Mouse (Mus musculus): ENCODE data around the gene Skp1a. TPM values are rescaled to one million over a fixed set of nuclear protein-coding genes. Genes with fewer than 3 reads are reported as not detected.
A peak's percentile ranks its signal among the peaks of the same experiment; 100 is the strongest.
"Not testable (repeated sequence)": the region's sequence is repeated elsewhere in the genome, so short reads cannot be mapped to it uniquely, and the experiment has no call there.

Skp1a gene
- total RNA-seq (2021), result 100 to 1,000 TPM; 269 to 292 TPM
- long read RNA-seq, experiment 1, transcript Skp1a-201 (6 exons, 1,440 nt), result major isoform, 111 of 118 reads
- long read RNA-seq, experiment 1, partial matches to known transcripts, result 6 of 118 reads
- long read RNA-seq, experiment 1, other reads (novel, unspliced or antisense), result 1 of 118 reads
- long read RNA-seq, experiment 2, transcript Skp1a-201 (6 exons, 1,440 nt), result major isoform, 124 of 129 reads
- long read RNA-seq, experiment 2, partial matches to known transcripts, result 2 of 129 reads
- long read RNA-seq, experiment 2, other reads (novel, unspliced or antisense), result 3 of 129 reads

DNA sequence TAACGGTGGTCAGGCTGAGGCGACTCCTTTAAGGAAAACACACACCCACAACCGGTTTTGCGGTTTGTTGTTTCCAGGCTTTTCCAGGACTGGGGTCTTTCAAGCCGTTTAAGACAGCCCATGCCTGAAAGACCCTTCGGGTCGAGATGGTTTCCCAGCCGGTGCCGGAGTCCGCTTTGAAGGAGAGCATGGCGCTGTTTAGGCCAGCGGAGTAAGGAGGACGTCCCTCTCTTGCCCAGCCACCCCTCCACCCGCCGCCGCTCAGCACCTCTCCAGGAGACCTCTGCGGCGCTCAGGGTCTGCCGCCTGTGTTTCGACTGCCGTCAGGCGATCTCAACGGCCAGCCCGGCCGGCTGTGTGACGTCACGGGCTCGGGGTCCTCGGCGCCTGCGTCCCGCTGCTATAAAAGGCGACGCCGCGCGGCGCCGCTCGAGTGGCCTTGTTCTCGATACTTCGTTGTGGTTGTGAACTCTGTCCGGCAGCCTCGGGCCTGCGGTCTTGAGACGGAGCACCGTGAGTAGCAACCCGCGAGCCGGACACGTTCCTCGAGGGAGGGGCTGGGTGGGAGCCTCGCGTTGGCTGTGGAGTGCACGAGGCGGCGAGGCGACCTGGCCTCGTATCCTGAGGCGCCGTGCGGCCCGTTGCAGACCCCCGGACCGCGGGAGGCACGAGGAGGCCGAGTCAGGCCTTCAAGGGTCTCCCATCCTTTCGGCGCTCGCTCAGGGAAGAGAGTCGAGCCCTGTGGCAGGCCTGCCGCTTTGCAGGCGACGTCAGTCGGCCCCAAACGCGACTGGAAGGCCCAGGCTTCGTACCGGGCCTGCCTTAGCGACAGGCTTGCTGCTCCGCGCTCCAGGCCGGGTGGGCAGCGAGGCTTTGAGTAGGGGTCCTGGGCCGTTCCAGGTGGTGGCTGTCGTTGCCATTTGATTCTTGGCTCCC is at the start of gene Skp1a:
Skp1a (plus strand) TSS at position 390 of the 936 bp plus-strand sequence.
- intact Hi-C loops (cut with DNase I), result no loop called here

DNA sequence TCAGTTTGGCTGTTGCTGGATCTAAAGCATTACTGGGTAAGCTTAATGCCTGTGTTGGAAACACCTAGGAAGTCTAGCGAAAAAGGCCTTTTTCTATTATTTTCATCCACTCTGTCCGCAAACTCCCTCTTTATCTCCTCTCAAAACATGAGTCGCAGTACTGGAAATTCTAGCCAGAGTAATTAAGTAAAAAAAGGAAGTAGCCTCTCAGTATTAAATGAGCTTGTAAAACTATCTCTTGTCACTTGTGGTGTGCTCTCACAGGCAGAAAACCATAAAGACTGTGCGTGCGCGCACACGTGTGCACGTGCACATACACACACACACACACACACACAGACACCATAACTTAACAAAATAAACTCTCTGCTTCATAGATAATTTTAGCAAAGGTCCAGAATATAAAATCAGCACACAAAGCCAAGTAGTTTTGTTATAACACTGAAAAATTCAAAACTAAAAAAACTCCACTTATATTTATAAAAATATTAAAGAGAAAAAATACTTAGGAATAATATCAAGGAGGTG is 35.2 kb upstream of the Skp1a start:
- DNase-seq; H3K27ac ChIP-seq; intact Hi-C loops (cut with DNase I); H3K4me3 ChIP-seq: not testable (repeated sequence)

More for the DNA sequence above, at the start of gene Skp1a:
- Histone ChIP-seq H3K27ac (peak within 1 kb of the TSS; percentile 99), H3K4me3 (peak within 1 kb of the TSS; percentile 99)
- DNase-seq, result peak; percentile 95
- TF ChIP-seq CTCF (IDR thresholded peaks at IDR 0.05), result no peak

DNA sequence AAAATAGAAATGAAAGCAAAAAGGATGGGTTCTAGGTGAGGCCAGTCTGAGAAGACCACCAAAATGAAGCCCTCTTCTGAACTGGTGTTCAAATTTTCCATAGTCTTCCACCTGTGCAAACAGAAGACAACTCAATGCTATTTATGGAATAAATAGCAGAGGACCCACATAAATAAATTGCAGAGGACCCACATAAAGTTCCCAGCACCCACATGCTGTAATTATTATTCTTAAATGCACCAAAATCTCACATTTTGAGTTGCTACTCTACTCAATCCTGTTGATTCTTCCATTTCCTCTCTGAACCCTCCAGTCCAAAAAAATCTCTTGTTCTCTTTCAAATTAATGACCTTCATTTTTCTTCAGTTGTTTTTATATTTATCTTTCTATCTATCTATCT is 17.9 kb upstream of the Skp1a start, which contains the start of gene Olfr1371:
Olfr1371 (minus strand) TSS at position 101 of the 400 bp plus-strand sequence.
- DNase-seq, result no peak
- intact Hi-C loops (cut with DNase I), result no loop called here
- no peak for TF ChIP-seq CTCF (IDR thresholded peaks at IDR 0.05)
- Histone ChIP-seq H3K4me3 (no peak within 1 kb of the TSS), H3K27ac (no peak within 1 kb of the TSS)

DNA sequence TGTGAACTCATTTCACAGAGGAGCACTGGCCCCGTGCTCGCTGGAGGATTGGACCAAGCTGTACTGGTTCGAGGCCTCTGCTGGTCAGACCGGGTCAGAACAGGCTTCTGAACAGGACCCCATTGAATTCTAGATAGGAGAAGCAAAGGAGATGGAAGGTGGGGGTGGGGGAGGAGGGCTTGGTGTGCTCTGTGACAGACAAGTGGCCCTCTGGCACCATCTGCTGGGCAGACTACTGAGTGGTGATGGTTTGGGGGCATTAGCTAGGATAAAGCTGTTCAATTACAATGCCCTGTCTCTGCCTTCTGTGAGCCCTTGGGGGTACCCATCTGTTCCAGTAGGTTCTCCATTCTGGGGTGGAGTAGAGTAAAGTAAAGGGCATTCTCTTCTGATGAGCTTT is 11.5 kb upstream of the Skp1a start:
- DNase-seq, result peak; percentile 74
- no peak overlapping the region for H3K27ac ChIP-seq
- TF ChIP-seq CTCF (IDR thresholded peaks at IDR 0.05), result peak; percentile 83
- intact Hi-C loops (cut with DNase I), result loop anchor here (5.0 to 10.0 kb wide), 3 partner anchors 125 to 403 kb away; no protein-coding TSS in a partner anchor
- H3K4me3 ChIP-seq, result no peak overlapping the region

DNA sequence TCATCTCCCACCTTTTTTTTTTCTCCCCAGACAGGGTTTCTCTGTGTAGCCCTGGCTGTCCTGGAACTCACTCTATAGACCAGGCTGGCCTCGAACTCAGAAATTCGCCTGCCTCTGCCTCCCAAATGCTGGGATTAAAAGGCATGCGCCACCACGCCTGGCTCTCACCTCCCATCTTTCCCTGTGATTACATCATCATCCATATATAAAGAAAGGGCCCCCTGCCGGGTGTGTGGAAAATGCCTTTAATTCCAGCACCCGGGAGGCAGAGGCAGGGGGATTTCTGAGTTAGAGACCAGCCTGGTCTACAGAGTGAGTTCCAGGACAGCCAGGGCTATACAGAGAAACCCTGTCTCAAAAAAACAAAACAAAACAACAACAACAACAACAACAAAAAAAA is 9.9 kb upstream of the Skp1a start:
- intact Hi-C loops (cut with DNase I), result loop anchor here (5.0 to 10.0 kb wide), 3 partner anchors 123 to 405 kb away; no protein-coding TSS in a partner anchor
- H3K4me3 ChIP-seq, H3K27ac ChIP-seq, DNase-seq: not testable (repeated sequence)

DNA sequence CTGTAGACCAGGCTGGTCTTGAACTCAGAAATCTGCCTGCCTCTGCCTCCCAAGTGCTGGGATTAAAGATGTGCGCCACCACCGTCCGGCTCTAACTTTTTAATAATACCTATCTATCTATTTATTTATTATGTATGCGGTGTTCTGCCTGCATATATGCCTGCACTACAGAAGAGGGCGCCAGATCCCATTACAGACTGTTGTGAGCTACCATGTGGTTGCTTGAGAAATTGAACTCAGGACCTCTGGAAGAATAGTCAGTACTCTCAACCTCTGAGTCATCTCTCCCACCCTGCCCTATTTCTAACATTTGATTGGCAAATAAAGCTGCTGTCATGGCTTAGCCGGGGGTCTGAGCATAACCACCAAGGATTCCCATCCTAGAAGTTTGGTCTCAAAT is 8.9 kb upstream of the Skp1a start:
- Histone ChIP-seq H3K4me3 (no peak overlapping the region), H3K27ac (no peak overlapping the region)
- intact Hi-C loops (cut with DNase I), result loop anchor here (5.0 to 10.0 kb wide), 3 partner anchors 122 to 406 kb away; no protein-coding TSS in a partner anchor
- TF ChIP-seq CTCF (IDR thresholded peaks at IDR 0.05), result peak; percentile 64
- no peak for DNase-seq

DNA sequence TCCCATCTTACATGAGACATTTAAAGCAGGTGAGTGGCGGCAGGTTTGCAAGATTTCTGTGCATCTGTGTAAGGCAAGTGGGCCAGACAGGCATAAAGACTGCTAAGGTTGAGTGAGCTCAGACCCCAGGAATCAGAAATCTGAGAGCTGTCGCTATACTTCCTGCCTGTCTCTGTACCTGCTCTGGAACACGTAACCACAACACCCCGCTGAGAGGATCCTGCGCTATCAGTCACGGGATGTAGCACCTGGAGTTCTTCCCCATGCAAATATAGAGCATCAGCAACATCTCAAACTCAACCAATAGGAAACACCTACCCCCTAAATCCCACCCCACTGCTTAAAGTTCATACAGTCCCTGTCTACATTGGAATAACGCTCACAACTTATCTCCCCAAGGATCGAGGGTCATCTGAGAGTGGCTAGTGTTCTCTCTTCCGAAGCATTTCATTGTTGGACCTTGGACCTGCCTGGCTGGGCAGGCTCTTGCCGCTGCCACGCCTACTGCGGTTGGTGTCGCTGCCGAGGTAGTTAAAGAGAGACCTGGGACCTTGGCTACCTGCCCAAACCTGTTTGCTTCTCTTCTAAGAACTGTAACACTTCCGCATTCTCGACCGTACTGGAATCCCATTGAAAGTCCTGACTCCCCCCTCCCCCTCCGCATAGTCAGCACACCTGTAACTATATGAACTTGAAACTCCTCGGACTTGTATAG is 7.7 kb upstream of the Skp1a start:
- no peak for TF ChIP-seq CTCF (IDR thresholded peaks at IDR 0.05)
- no peak overlapping the region for H3K27ac ChIP-seq
- DNase-seq, result no peak
- H3K4me3 ChIP-seq, result no peak overlapping the region
- intact Hi-C loops (cut with DNase I), result loop anchor here (5.0 to 10.0 kb wide), 3 partner anchors 121 to 407 kb away; no protein-coding TSS in a partner anchor

DNA sequence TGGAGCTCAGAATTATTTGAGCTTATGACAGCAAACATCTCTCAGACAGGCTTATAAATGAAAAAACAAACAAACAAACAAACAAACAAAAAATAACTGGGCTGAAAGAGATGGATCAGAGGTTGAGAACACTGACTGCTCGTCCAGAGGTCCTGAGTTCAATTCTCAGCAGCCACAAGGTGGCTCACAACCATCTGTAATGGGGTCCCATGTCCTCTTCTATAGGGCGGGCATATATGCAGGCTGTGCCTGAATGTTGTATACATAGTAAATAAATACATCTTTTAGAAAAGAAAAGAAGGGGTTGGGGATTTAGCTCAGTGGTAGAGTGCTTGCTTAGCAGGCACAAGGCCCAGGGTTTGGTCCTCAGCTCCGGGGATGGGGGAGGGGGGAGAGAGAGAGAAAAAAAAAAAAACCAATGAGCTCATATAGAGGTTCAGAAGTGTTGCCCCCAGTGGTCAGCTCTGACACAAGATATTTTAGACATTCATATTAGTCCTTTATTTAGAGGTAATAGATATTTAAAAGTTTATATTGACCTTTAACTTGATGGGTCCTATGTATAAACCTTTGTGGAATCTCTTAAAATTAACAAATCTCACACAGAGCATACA is 5.7 kb upstream of the Skp1a start:
- H3K27ac ChIP-seq, result no peak overlapping the region
- no peak for DNase-seq
- intact Hi-C loops (cut with DNase I), result loop anchor here (10.0 kb wide), 1 partner anchor 119 kb away; no protein-coding TSS in a partner anchor
- no peak overlapping the region for H3K4me3 ChIP-seq
- no peak for TF ChIP-seq CTCF (IDR thresholded peaks at IDR 0.05)

DNA sequence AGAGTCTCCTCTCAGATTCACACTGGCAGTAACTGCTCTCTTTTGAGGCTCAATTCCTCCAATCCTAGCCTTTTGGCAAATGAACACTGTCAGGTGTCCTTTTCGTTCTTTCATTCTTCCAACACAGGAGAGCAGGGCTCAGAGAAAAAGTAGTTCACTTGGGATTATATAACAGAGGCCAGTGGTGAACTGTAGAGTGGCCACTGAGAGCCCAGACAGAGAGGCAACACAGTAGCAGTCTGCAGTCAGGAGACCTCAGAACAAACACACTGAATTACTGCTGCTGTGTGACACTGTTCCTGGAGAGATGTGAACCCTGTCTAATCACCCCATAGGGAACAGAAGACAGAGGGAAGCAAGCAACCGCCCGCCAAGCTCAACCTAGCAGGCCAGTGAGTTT is 4.7 kb upstream of the Skp1a start:
- intact Hi-C loops (cut with DNase I), result loop anchor here (10.0 kb wide), 1 partner anchor 118 kb away; no protein-coding TSS in a partner anchor

DNA sequence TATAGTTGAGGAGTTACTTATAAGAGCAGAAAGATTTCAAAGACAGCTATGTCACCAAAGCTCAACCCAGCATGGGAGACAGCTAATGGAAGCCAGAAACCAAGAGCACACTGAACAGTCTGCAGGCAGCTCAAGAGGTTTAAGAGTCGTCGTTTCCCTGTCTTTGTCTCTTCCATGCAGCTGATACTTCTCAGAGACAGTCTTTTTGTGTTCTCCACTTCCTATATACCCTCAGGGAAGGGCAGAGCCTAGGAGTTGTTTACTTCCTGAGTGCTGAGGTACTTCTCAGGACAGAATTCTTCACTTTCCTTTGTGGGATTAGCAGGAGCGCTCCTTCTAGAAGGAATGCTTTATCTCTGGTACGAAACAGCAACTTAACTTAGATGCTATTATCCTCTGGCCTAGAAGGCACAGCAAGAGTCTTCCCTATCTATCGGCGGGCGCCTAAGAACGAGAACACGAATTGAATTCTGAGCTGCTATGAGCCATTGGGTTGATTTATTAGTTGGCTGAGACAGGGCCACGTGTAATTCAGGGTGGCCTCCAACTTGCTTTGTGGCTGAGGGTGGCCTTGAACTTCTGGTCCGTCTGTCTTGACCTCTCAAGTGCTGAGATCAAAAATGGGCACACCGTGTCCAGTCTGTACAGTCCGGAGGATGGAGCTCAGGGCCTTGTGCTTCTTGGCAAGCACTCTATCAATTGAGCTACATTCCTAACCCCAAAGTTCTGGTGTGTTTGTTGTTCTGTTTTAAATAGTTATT is 4.1 kb upstream of the Skp1a start:
- DNase-seq, result no peak
- Histone ChIP-seq H3K27ac (no peak overlapping the region), H3K4me3 (no peak overlapping the region)
- no peak for TF ChIP-seq CTCF (IDR thresholded peaks at IDR 0.05)
- intact Hi-C loops (cut with DNase I), result loop anchor here (10.0 kb wide), 1 partner anchor 117 kb away; no protein-coding TSS in a partner anchor

More for the DNA sequence above, 4.7 kb upstream of the Skp1a start:
- Histone ChIP-seq H3K4me3 (no peak overlapping the region), H3K27ac (no peak overlapping the region)
- no peak for DNase-seq
- no peak for TF ChIP-seq CTCF (IDR thresholded peaks at IDR 0.05)

Data from gastrocnemius, adult 2 months (tissue).